Mouse (Mus musculus) heart, adult 9 months (tissue): ENCODE measurements at regions not wholly inside any gene's neighbourhood (a gene's known extent, or its start where the extent isn't known, plus 50 kb on each side); places are given as distances from the start of the nearest gene placed in this dataset.

Source experiments
- DNase-seq, 2 experiments: peaks; one replicate each; pipeline ENCODE4 v3.0.0; 2022; ENCODE audit warnings: low spot score in 2 of 2

- no peak for DNase-seq
Observed at GRCm38 (mm10) chr1:185699758-185700157, 245.1 kb downstream of the Slc30a10 start.

GRCm38 (mm10) chr1:185726324-185726723 lies 271.7 kb downstream of the Slc30a10 start:
- DNase-seq, result no peak

- DNase-seq, result no peak
Observed at GRCm38 (mm10) chr1:185726811-185727210, 272.2 kb downstream of the Slc30a10 start.

GRCm38 (mm10) chr1:185727749-185728148 lies 273.1 kb downstream of the Slc30a10 start:
- no peak for DNase-seq

GRCm38 (mm10) chr1:185728406-185728805 lies 273.8 kb downstream of the Slc30a10 start:
- no peak for DNase-seq

GRCm38 (mm10) chr1:185731062-185731461 lies 276.4 kb downstream of the Slc30a10 start:
- DNase-seq, result no peak

GRCm38 (mm10) chr1:185736773-185737172 lies 282.1 kb downstream of the Slc30a10 start:
- DNase-seq, result no peak

- no peak for DNase-seq
Observed at GRCm38 (mm10) chr1:185741034-185741890, 286.6 kb downstream of the Slc30a10 start.

- DNase-seq, result no peak
Observed at GRCm38 (mm10) chr1:185749251-185749650, 294.6 kb downstream of the Slc30a10 start.

GRCm38 (mm10) chr1:185754486-185755290 lies 300.0 kb downstream of the Slc30a10 start:
- DNase-seq, result no peak

- DNase-seq, result no peak
Observed at GRCm38 (mm10) chr1:185757376-185757775, 302.7 kb downstream of the Slc30a10 start.

GRCm38 (mm10) chr1:185774202-185774601 lies 319.6 kb downstream of the Slc30a10 start:
- no peak for DNase-seq

- no peak for DNase-seq
Observed at GRCm38 (mm10) chr1:185779604-185780003, 325.0 kb downstream of the Slc30a10 start.

GRCm38 (mm10) chr1:185802156-185802555 lies 315.0 kb downstream of the Lyplal1 start:
- no peak for DNase-seq

- no peak for DNase-seq
Observed at GRCm38 (mm10) chr1:185814901-185815300, 302.2 kb downstream of the Lyplal1 start.

GRCm38 (mm10) chr1:185819044-185819443 lies 298.1 kb downstream of the Lyplal1 start:
- no peak for DNase-seq

GRCm38 (mm10) chr1:185822241-185822640 lies 294.9 kb downstream of the Lyplal1 start:
- no peak for DNase-seq

GRCm38 (mm10) chr1:185823226-185823625 lies 293.9 kb downstream of the Lyplal1 start:
- no peak for DNase-seq

GRCm38 (mm10) chr1:185823956-185824355 lies 293.2 kb downstream of the Lyplal1 start:
- no peak for DNase-seq

- no peak for DNase-seq
Observed at GRCm38 (mm10) chr1:185827986-185828385, 289.1 kb downstream of the Lyplal1 start.

GRCm38 (mm10) chr1:185828486-185828885 lies 288.6 kb downstream of the Lyplal1 start:
- DNase-seq, result no peak

- DNase-seq, result peak; percentile 3 to 41
Observed at GRCm38 (mm10) chr1:185832059-185832458, 285.1 kb downstream of the Lyplal1 start.

GRCm38 (mm10) chr1:185834171-185834570 lies 282.9 kb downstream of the Lyplal1 start:
- no peak for DNase-seq
